Mouse (Mus musculus): ENCODE data around the gene Unc5b. TPM values are rescaled to one million over a fixed set of nuclear protein-coding genes. Genes with fewer than 3 reads are reported as not detected.

Gene Unc5b
- polyA plus RNA-seq, 1 experiment, result 0.86 TPM

- no peak for TF ChIP-seq CTCF (IDR thresholded peaks at IDR 0.05; ENCODE audit: control insufficient read depth, insufficient read depth, insufficient replicate concordance, low read depth, low read length)
- TF ChIP-seq POLR2A (IDR thresholded peaks at IDR 0.05; ENCODE audit: control insufficient read depth, low read depth, low read length), result no peak
- Histone ChIP-seq H3K4me1 (ENCODE audit: control insufficient read depth, insufficient read depth, low read length) (no peaks in the 10 kb centered on the region; the same call in 1 of the 2 replicates), H3K27me3 (ENCODE audit: control insufficient read depth, insufficient read depth, low read length) (no peaks in the 10 kb centered on the region), H3K36me3 (ENCODE audit: control insufficient read depth, insufficient read depth, low read length) (no peaks in the 10 kb centered on the region), H3K4me3 (ENCODE audit: control insufficient read depth, low read depth, low read length) (no peak overlapping the region), H3K27ac (ENCODE audit: control insufficient read depth, insufficient read depth, low read depth, low read length) (no peak overlapping the region)
Observed at GRCm38 (mm10) chr10:60838816-60839215, 7.4 kb upstream of the Unc5b start.

GRCm38 (mm10) chr10:60834949-60835348, 3.6 kb upstream of the Unc5b start:
- TF ChIP-seq POLR2A (IDR thresholded peaks at IDR 0.05; ENCODE audit: control insufficient read depth, low read depth, low read length), result no peak
- TF ChIP-seq CTCF (IDR thresholded peaks at IDR 0.05; ENCODE audit: control insufficient read depth, insufficient read depth, insufficient replicate concordance, low read depth, low read length), result peak; percentile 100
- no peak overlapping the region for H3K27ac ChIP-seq (ENCODE audit: control insufficient read depth, insufficient read depth, low read depth, low read length)
- H3K36me3 ChIP-seq (ENCODE audit: control insufficient read depth, insufficient read depth, low read length), result no peaks in the 10 kb centered on the region
- no peaks in the 10 kb centered on the region for H3K27me3 ChIP-seq (ENCODE audit: control insufficient read depth, insufficient read depth, low read length)
- peaks cover 14% of the 10 kb centered on the region for H3K4me1 ChIP-seq (ENCODE audit: control insufficient read depth, insufficient read depth, low read length)
- H3K4me3 ChIP-seq (ENCODE audit: control insufficient read depth, low read depth, low read length), result no peak overlapping the region

GRCm38 (mm10) chr10:60832664-60833173, 1.3 kb upstream of the Unc5b start:
- no peak overlapping the region for H3K27ac ChIP-seq (ENCODE audit: control insufficient read depth, insufficient read depth, low read depth, low read length)
- H3K27me3 ChIP-seq (ENCODE audit: control insufficient read depth, insufficient read depth, low read length), result no peaks in the 10 kb centered on the region
- H3K4me3 ChIP-seq (ENCODE audit: control insufficient read depth, low read depth, low read length), result no peak overlapping the region
- peaks cover 14% of the 10 kb centered on the region for H3K4me1 ChIP-seq (ENCODE audit: control insufficient read depth, insufficient read depth, low read length)
- H3K36me3 ChIP-seq (ENCODE audit: control insufficient read depth, insufficient read depth, low read length), result no peaks in the 10 kb centered on the region
- no peak for TF ChIP-seq POLR2A (IDR thresholded peaks at IDR 0.05; ENCODE audit: control insufficient read depth, low read depth, low read length)
- TF ChIP-seq CTCF (IDR thresholded peaks at IDR 0.05; ENCODE audit: control insufficient read depth, insufficient read depth, insufficient replicate concordance, low read depth, low read length), result no peak

GRCm38 (mm10) chr10:60830556-60831350, 628 bp downstream of the Unc5b start:
- H3K27ac ChIP-seq (ENCODE audit: control insufficient read depth, insufficient read depth, low read depth, low read length), result no peak overlapping the region
- no peaks in the 10 kb centered on the region for H3K27me3 ChIP-seq (ENCODE audit: control insufficient read depth, insufficient read depth, low read length)
- H3K4me3 ChIP-seq (ENCODE audit: control insufficient read depth, low read depth, low read length), result peak overlapping the region; percentile 79
- H3K36me3 ChIP-seq (ENCODE audit: control insufficient read depth, insufficient read depth, low read length), result no peaks in the 10 kb centered on the region
- H3K4me1 ChIP-seq (ENCODE audit: control insufficient read depth, insufficient read depth, low read length), result peaks cover 21% of the 10 kb centered on the region
- no peak for TF ChIP-seq CTCF (IDR thresholded peaks at IDR 0.05; ENCODE audit: control insufficient read depth, insufficient read depth, insufficient replicate concordance, low read depth, low read length)
- no peak for TF ChIP-seq POLR2A (IDR thresholded peaks at IDR 0.05; ENCODE audit: control insufficient read depth, low read depth, low read length)

- TF ChIP-seq POLR2A (IDR thresholded peaks at IDR 0.05; ENCODE audit: control insufficient read depth, low read depth, low read length) (no peak), CTCF (IDR thresholded peaks at IDR 0.05; ENCODE audit: control insufficient read depth, insufficient read depth, insufficient replicate concordance, low read depth, low read length) (no peak)
Observed at GRCm38 (mm10) chr10:60830000-60830399, 1.4 kb downstream of the Unc5b start.

GRCm38 (mm10) chr10:60829071-60829470, 2.3 kb downstream of the Unc5b start:
- peaks cover 21% of the 10 kb centered on the region for H3K4me1 ChIP-seq (ENCODE audit: control insufficient read depth, insufficient read depth, low read length)
- H3K4me3 ChIP-seq (ENCODE audit: control insufficient read depth, low read depth, low read length), result no peak overlapping the region
- no peaks in the 10 kb centered on the region for H3K36me3 ChIP-seq (ENCODE audit: control insufficient read depth, insufficient read depth, low read length)
- H3K27ac ChIP-seq (ENCODE audit: control insufficient read depth, insufficient read depth, low read depth, low read length), result no peak overlapping the region
- H3K27me3 ChIP-seq (ENCODE audit: control insufficient read depth, insufficient read depth, low read length), result no peaks in the 10 kb centered on the region
- TF ChIP-seq POLR2A (IDR thresholded peaks at IDR 0.05; ENCODE audit: control insufficient read depth, low read depth, low read length) (no peak), CTCF (IDR thresholded peaks at IDR 0.05; ENCODE audit: control insufficient read depth, insufficient read depth, insufficient replicate concordance, low read depth, low read length) (no peak)

More at GRCm38 (mm10) chr10:60830000-60830399, 1.4 kb downstream of the Unc5b start:
- Histone ChIP-seq H3K27ac (ENCODE audit: control insufficient read depth, insufficient read depth, low read depth, low read length) (no peak overlapping the region), H3K36me3 (ENCODE audit: control insufficient read depth, insufficient read depth, low read length) (no peaks in the 10 kb centered on the region), H3K27me3 (ENCODE audit: control insufficient read depth, insufficient read depth, low read length) (no peaks in the 10 kb centered on the region), H3K4me3 (ENCODE audit: control insufficient read depth, low read depth, low read length) (no peak overlapping the region), H3K4me1 (ENCODE audit: control insufficient read depth, insufficient read depth, low read length) (peaks cover 21% of the 10 kb centered on the region)

- Histone ChIP-seq H3K36me3 (ENCODE audit: control insufficient read depth, insufficient read depth, low read length) (no peaks in the 10 kb centered on the region), H3K27me3 (ENCODE audit: control insufficient read depth, insufficient read depth, low read length) (no peaks in the 10 kb centered on the region), H3K27ac (ENCODE audit: control insufficient read depth, insufficient read depth, low read depth, low read length) (no peak overlapping the region), H3K4me1 (ENCODE audit: control insufficient read depth, insufficient read depth, low read length) (peaks cover 21% of the 10 kb centered on the region), H3K4me3 (ENCODE audit: control insufficient read depth, low read depth, low read length) (no peak overlapping the region)
- no peak for TF ChIP-seq CTCF (IDR thresholded peaks at IDR 0.05; ENCODE audit: control insufficient read depth, insufficient read depth, insufficient replicate concordance, low read depth, low read length)
- no peak for TF ChIP-seq POLR2A (IDR thresholded peaks at IDR 0.05; ENCODE audit: control insufficient read depth, low read depth, low read length)
Observed at GRCm38 (mm10) chr10:60827901-60828670, 3.3 kb downstream of the Unc5b start.
